Mouse (Mus musculus): ENCODE measurements at regions not wholly inside any gene's neighbourhood (a gene's known extent, or its start where the extent isn't known, plus 50 kb on each side); places are given as distances from the start of the nearest gene placed in this dataset.

GRCm38 (mm10) chr3:28183061-28183762 is 79.8 kb upstream of the Tnik start:
- DNase-seq (ENCODE audit: low read depth, low spot score), result no peak

GRCm38 (mm10) chr3:28185518-28185917 is 77.5 kb upstream of the Tnik start:
- DNase-seq (ENCODE audit: low read depth, low spot score), result peak; percentile 30

DNA sequence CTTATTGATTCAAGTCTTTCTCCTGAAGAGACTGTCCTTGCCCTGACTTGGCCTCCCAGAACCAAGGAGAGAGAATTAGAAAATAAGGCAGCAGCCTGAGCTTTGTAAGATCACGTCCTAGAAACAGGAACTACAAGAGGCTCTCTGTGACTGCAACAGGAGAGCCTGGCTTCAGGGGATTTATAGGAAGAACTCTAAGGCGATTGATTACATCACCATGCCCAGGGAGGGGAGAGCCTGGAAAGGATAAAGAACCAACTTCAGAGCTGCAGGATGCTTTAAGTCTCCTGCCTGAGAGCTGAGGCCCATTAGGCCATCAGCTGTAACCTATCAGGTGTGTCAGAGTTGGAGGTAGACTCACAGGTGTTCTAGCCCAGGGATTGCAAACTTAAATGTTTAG is 77.1 kb upstream of the Tnik start:
- DNase-seq (ENCODE audit: low read depth, low spot score), result peak; percentile 17

- DNase-seq (ENCODE audit: low read depth, low spot score), result no peak
These were observed 73.6 kb upstream of the Tnik start for GRCm38 (mm10) chr3:28189371-28189770.

DNA sequence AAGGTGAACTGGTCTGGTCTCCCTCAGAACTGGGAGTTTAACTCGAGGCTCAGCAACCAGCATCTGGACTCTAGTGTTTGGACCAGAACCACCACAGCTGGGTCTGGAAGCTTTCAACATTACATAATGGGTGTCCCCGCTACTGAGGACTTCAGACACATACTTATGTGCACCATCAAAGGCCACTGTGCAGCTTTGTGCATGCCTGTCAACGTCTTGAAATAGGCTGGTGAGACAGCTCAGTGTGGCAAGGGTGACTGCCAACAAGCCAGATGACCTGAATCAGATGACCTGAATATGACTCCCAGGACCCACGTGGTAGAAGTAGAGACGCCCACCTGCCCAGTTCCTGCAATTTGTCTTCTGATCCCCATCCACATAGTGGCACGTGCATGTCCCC is 72.8 kb upstream of the Tnik start:
- DNase-seq (ENCODE audit: low read depth, low spot score), result no peak

GRCm38 (mm10) chr3:28194388-28194970 is 68.5 kb upstream of the Tnik start:
- DNase-seq (ENCODE audit: low read depth, low spot score), result no peak

- DNase-seq (ENCODE audit: low read depth, low spot score), result no peak
These were observed 66.2 kb upstream of the Tnik start for GRCm38 (mm10) chr3:28196786-28197185.

- DNase-seq (ENCODE audit: low read depth, low spot score), result no peak
These were observed 53.7 kb upstream of the Tnik start for GRCm38 (mm10) chr3:28209304-28209703.

DNA sequence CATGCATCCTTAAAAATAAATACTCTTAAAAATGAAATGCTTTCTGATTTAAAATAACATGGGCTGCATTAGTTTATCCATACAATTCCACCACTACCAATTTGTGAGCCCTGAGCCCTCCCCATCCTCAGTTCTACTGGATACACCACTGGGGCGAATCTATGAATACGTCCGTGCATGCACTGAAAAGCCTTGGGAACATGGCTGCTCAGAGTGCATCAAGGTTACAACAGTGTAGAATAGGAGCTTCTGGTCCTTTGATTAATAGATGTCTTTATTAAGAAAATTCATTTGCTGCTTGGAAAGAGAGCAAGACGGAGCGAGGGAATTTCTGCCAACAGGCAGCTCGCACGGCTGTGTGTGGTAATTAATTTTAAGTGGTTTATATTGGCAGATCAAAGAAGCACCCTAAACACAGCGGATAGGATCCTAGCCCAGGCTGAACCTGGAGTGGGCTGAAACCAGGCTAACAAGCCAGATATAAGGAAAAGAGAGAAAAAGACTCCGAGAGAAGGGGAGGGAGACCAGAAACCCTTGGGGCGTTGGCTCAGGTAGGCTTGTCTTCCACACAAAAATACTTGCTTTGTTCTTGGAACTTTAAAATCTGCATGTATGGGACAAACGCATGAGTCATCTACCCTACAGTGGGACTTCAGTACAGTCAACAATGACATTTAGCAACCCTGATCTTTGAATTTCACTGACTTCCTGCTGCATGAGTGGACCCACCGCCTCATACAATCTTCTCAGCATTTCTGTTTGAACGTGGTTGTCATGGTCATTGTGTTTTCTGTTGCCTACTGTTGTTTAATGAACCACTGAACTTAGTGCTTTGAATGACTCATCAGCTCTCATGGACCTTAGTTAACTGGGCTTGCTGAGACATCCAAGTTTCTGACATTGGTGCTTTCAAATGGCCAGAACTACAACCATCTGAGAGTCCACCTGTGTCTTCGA is 51.9 kb upstream of the Tnik start:
- no peak for DNase-seq (ENCODE audit: low read depth, low spot score)
